Mouse (Mus musculus) lung, postnatal 0 days (tissue): ENCODE data around the gene Nfia.

ENCODE experiments used
- CTCF ChIP-seq: IDR thresholded peaks from 2 replicates; pipeline ENCODE4 v1.5.1; 2016; ENCODE audit warnings: antibody characterized with exemption, mild to moderate bottlenecking
- EP300 ChIP-seq: IDR thresholded peaks from 2 replicates; pipeline ENCODE4 v1.6.1; 2016; ENCODE audit warnings: antibody characterized with exemption, mild to moderate bottlenecking, control low read depth

DNA sequence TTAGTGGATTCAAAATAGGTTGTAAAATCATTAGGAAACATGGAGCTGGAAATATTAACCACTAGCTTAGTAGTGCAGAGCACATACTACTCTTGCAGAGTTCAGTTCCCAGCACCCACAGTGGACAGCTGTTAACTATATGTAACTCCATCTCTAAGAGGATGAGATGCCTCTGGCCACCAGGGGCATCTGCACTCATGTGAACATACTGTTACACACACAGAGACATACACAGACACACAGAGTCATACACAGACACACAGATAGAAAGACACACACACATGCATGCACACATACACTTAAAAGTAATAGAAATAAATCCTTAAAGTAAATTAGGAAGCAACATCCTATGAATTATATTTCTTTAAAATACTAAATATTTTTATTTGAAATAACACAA lies 149.1 kb downstream of the Nfia start:
- TF ChIP-seq CTCF (peak; percentile 32), EP300 (no peak)
